Mouse (Mus musculus) lung, postnatal 0 days (tissue): ENCODE data around the gene Nr6a1.

ENCODE experiments used
- CTCF ChIP-seq: IDR thresholded peaks from 2 replicates; pipeline ENCODE4 v1.5.1; 2016; ENCODE audit warnings: antibody characterized with exemption, mild to moderate bottlenecking
- EP300 ChIP-seq: IDR thresholded peaks from 2 replicates; pipeline ENCODE4 v1.6.1; 2016; ENCODE audit warnings: antibody characterized with exemption, mild to moderate bottlenecking, control low read depth

DNA sequence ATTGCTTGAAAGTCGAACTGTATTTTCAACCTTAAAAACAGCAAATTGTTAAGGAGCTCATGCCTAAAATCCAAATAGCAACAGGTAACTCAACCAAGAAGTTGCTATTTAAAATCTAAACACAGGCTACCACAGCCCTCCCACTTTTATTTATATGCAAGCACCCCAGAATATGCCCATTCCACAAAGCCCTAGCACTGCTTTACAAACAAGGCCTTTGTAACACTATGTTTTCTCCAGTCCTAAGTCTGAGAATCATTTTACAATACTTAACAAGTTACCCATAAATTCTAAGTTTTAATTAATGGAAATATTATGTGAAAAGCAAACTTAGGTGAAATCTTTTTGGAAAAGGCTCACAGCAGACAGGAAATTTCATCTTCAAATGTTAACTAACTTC is 13.0 kb downstream of the Nr6a1 start:
- TF ChIP-seq CTCF (no peak), EP300 (no peak)
